Mouse (Mus musculus) lung, adult 2 months (tissue): ENCODE results near the gene Sstr4.

Experiments
- CTCF ChIP-seq: fragments of 200-500 bp; IDR thresholded peaks from 2 replicates; pipeline ENCODE4 v1.5.1; 2011; ENCODE audit warnings: mild to moderate bottlenecking, low read length, control low read depth; ENCODE audit not compliant: insufficient read depth
- POLR2A ChIP-seq: fragments of 200-500 bp; IDR thresholded peaks from 2 replicates; pipeline ENCODE4 v1.6.1; 2011; ENCODE audit warnings: low read depth, mild to moderate bottlenecking, control low read depth, low read length, borderline replicate concordance; ENCODE audit errors: extremely low read depth

GRCm38 (mm10) chr2:148357145-148357544 lies 38.0 kb upstream of the Sstr4 start:
- no peak for TF ChIP-seq POLR2A
- no peak for TF ChIP-seq CTCF
